Mouse (Mus musculus) neutrophil, adult 83 days (primary cell): ENCODE measurements around the gene Gm5168. TPM values are rescaled to one million over a fixed set of nuclear protein-coding genes. Genes with fewer than 3 reads are reported as not detected.

Experiments
- total RNA-seq, 2 experiments: library from RNA; stranded (reverse); gene quantifications; one replicate each; pipeline ENCODE4 v1.2.4; 2023

The Gm5168 gene
- total RNA-seq = not detected

GRCm38 (mm10) chrX:26050941-26051340 is at the start of gene Gm5168:
Gene Gm5168, minus strand, starts transcription at chrX:26051041.

Other genes with a start within 250 kb of the Gm5168 start
- not detected for gene Gm2012, start 180.3 kb upstream of the Gm5168 start, total RNA-seq